Mouse (Mus musculus): ENCODE data around the gene Cers6. TPM values are rescaled to one million over a fixed set of nuclear protein-coding genes. Genes with fewer than 3 reads are reported as not detected.

Cers6 gene
- total RNA-seq, 2 experiments from 2014 or later = 70.5 to 77.3 TPM

DNA sequence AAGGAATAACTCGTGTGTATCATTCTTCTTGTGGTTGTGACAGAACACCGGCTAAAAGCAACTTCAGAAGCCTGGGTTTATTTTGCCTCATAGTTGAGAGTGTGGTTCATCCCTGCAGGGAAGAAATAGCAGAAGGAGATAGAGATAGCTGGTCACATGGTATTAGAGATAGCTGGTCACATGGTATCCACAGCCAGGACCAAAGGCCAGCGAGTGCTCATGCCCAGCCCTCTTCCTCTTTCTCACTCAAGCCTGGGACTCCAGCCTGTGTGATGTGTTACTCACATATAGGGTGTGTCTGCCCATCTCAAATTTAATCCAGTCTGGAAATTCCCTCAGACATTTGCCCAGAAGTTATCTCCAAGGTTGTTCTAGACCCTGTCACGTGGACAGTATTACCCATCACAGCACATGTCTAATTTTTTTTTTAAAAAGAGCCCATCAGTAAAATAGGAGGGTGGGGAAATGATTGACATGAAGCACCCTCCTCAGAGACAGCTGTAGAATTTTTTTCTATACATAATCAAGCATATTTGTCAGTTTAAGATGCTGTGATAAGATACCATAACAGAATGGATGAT is 17.9 kb downstream of the Cers6 start:
- no peak for DNase-seq (ENCODE audit: low spot score in 2 of 2)

DNA sequence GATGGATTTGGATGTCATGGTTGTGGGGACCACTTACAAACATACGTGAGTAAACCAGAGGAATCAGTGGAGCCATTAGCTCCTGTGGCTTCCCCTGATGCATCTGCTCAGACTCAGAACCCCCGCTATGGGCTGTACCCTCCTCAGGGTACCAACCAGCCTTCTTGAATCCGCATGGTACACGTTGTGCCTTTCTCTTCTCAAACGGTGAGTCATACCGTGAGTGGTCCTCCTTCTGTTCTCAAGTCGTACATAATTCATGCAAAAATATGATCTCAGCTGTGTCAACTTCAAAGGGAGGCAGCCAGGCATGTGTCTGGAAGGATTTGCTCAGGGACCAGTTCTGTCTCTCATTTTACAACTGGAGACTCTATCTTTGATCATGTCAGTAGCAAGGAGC is 23.3 kb downstream of the Cers6 start:
- DNase-seq (ENCODE audit: low spot score in 2 of 2) = no peak

- no peak for DNase-seq (ENCODE audit: low spot score in 2 of 2)
Observed at GRCm38 (mm10) chr2:68885206-68885605, 24.0 kb downstream of the Cers6 start.

- DNase-seq (ENCODE audit: low spot score in 2 of 2) = no peak
Observed at GRCm38 (mm10) chr2:68885766-68886496, 24.7 kb downstream of the Cers6 start.

DNA sequence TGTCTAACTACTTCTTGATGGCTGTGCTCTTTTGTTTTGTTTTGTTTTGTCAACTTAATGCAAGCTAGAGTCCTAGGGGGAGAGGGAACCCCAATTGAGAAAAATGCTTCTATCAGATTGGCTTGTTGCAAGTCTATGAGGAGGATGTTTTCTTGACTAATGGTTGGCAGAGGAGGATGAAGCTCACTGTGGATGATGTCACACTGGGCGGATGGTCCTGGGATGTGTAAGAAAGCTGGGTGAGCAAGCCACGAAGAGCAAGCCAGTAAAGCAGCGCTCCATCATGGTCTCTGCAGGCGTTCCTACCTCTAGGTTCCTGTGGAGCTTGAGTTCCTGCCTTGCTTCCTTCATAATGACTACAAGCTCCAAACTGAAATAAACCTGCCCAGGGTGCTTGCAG is 25.4 kb downstream of the Cers6 start:
- no peak for DNase-seq (ENCODE audit: low spot score in 2 of 2)

DNA sequence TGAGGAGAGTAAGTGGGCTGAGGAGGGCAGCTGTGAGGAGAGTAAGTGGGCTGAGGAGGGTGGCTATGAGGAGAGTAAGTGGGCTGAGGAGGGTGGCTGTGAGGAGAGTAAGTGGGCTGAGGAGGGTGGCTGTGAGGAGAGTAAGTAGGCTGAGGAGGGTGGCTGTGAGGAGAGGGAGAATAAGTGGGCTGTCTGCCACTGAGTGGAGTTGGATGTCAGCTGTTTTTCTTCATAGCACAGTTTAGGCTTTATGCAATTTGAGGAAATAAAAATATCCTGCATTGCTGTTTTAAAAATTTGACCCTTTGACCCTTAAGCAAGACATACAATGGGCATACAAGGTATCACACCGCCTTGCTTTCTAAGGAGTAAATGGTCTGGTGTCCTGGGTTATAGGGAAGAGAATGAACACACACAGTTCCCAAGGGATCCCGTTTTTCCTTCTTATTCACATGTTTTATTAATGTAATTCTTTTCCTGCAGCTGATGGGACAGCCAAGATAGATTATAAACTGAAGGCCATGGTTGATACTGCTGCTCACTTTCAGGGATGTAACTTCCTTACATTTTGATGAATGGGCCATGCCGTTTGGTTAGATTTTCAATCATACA is 27.0 kb downstream of the Cers6 start:
- DNase-seq (ENCODE audit: low spot score in 2 of 2) = no peak

GRCm38 (mm10) chr2:68889661-68890170 is 28.5 kb downstream of the Cers6 start:
- no peak for DNase-seq (ENCODE audit: low spot score in 2 of 2)

DNA sequence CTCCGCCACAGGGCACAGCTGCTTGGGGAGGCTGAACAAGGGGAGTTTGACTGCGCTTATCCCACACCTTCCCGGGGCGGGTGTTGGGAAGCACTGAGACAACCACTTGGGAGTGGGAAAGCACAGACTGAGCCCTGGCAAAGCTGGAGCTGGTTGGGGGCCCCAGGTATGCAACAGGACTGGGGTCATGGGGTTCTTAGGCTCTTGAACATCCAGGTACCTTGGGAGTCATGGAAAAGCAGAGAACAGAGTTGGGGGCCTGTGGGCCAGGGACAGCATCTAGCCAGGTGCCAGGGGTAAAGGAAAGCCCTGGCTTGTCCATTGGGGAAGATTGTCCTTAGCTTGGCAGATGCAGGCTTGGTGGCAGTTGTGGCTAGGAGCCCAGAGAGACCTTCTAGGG is 31.2 kb downstream of the Cers6 start:
- no peak for DNase-seq (ENCODE audit: low spot score in 2 of 2)

DNA sequence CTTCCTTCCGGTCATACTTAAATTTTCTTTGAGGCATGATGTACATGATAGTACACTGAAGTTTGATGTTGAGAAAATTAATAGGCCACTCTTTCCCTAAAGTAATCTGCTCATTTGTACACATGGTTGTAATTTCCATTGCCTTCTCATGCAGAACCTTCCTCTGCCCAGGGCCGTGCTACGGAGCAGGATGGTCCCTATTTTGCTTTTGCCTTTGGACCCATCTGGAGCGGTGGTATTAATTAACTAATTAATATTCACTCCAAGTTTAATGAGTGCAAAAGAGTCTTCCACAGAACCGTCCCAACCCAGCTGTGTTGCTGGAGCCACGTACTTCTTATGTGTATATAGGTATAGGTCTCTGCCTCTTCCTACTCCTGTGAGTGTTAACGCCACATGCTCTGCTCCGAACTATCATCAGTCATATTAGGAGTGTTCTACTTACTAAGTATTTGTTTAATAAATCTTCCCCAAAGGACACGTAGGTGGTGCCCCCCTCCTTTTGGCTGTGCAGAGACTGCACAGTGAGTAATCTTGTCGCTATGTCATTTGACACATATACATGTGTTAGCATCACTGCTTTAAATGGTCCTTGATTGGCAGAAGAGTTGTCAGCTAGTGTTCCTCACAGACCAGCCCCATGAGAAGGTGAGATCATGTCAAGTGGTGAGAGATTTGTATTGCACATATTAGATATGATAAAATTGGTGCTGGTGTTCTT is 34.0 kb downstream of the Cers6 start:
- no peak for DNase-seq (ENCODE audit: low spot score in 2 of 2)

DNA sequence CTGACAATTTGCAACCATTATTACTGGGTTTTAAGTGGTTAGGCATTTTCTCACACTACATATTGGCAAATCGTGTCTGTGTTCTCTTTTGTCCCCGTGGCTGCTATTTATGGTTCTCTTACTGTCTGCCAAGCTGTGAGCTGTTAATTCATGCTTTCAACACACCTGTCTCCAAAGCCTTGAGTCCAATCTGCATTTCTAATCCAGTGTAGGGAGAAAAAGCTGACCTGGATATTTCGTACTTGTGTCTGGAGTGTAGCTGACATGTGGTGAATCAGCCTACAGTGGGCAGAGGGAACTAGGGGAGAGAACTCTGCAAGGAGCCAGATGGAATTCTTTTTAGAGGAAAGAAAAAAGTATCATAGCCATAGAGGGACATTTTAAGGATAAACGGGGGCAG is 35.0 kb downstream of the Cers6 start:
- DNase-seq (ENCODE audit: low spot score in 2 of 2) = no peak

- no peak for DNase-seq (ENCODE audit: low spot score in 2 of 2)
Observed at GRCm38 (mm10) chr2:68899770-68900521, 38.7 kb downstream of the Cers6 start.

GRCm38 (mm10) chr2:68900640-68901378 is 39.6 kb downstream of the Cers6 start:
- no peak for DNase-seq (ENCODE audit: low spot score in 2 of 2)

- no peak for DNase-seq (ENCODE audit: low spot score in 2 of 2)
Observed at GRCm38 (mm10) chr2:68901708-68902107, 40.5 kb downstream of the Cers6 start.

GRCm38 (mm10) chr2:68902546-68902945 is 41.3 kb downstream of the Cers6 start:
- DNase-seq (ENCODE audit: low spot score in 2 of 2) = no peak

- DNase-seq (ENCODE audit: low spot score in 2 of 2) = no peak
Observed at GRCm38 (mm10) chr2:68906921-68907320, 45.7 kb downstream of the Cers6 start.

- no peak for DNase-seq (ENCODE audit: low spot score in 2 of 2)
Observed at GRCm38 (mm10) chr2:68907721-68908463, 46.7 kb downstream of the Cers6 start.

- no peak for DNase-seq (ENCODE audit: low spot score in 2 of 2)
Observed at GRCm38 (mm10) chr2:68910727-68911126, 49.5 kb downstream of the Cers6 start.

DNA sequence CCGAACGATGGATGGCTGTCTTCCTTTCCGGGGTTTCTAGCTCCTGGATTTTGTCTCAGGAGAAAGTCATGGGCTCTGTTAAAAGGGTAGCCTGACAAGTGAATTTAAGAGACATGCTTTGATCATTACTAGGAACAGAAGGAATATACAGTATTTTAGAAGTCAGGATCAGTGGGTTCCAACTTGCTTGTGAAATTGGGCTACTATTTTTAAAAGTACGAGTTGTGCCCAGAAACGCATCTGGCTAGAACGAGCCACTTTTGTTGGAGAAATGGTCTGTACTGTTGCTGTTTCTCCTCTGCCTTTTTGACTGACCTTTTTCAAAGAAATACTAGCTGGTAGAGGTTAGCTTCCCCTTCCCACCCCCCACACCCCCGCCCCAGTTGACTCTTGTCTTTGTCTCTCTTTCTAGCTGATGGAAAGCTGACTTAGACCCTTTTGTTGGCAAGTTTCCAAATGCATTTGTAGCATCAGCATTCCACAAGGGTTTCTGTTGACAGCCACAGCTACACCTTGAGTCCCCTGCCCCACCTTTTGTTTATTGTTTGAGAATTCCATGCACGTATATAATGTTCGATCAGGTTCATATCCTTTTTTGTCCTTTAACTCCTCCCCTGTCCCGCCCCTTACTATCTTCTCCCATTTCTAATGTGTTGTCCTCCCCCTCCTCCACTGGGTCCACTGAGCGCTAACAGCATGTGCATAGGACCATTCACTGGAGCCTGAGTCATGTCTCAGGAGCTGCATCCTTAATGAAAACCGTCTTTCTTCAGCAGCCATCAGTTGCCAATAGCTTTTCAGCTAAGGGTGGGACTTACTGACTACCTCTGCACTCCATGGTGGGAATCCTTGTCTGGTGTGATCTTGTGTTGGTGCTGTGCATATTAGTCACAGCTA is 50.6 kb downstream of the Cers6 start:
- DNase-seq (ENCODE audit: low spot score in 2 of 2) = no peak

DNA sequence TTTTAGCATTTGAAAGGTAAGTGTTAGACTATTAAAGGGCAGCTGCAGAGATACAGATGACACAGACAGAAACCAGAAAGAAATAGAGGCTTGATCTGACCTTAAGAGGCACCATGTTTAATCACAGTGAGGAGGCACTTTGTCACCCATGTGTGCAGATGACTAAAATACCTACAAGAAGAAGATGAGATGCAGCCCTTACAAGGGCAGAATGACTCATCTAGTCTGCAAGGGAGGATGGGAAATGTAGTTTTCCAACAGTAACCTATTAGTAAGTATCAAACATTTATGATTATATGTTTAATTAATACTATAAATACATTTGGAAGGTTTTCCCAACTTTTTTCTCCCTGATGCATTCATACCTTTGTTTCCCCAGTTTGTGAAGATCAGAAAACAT is 54.5 kb downstream of the Cers6 start:
- no peak for DNase-seq (ENCODE audit: low spot score in 2 of 2)

Data from layer of hippocampus, postnatal 10 days (tissue).